Mouse (Mus musculus) MEL (cell line): Measurements from ENCODE around the gene Impdh2.

ENCODE experiments used
- BHLHE40 ChIP-seq: IDR thresholded peaks from 2 replicates; pipeline ENCODE4 v1.6.1; 2012; ENCODE audit warnings: low read depth, mild to moderate bottlenecking, inconsistent platforms, low read length, improper control_type of control experiment, borderline replicate concordance
- CTCF ChIP-seq, 3 experiments: IDR thresholded peaks in 2 of 3; conservative IDR thresholded peaks in 1 of 3; 2 replicates each; pipeline ENCODE4 v1.5.1; 2011 to 2012; ENCODE audit warnings: low read length in 3 of 3, low read depth in 2 of 3, mild to moderate bottlenecking in 2 of 3, improper control_type of control experiment in 1 of 3, inconsistent platforms in 1 of 3, mixed read lengths in 1 of 3, moderate library complexity in 1 of 3; ENCODE audit not compliant: control insufficient read depth in 1 of 3, insufficient read depth in 1 of 3, poor library complexity in 1 of 3, severe bottlenecking in 1 of 3
- MAFK ChIP-seq: IDR thresholded peaks from 2 replicates; pipeline ENCODE4 v1.6.1; 2011; ENCODE audit warnings: low read depth, mild to moderate bottlenecking, low read length, improper control_type of control experiment, borderline replicate concordance
- POLR2A ChIP-seq, 2 experiments: IDR thresholded peaks; 2 replicates each; pipeline ENCODE4 v1.6.1; 2011 to 2012; ENCODE audit warnings: low read length in 2 of 2, mild to moderate bottlenecking in 2 of 2, control low read depth in 1 of 2, improper control_type of control experiment in 1 of 2, low read depth in 1 of 2, moderate library complexity in 1 of 2; ENCODE audit not compliant: control insufficient read depth in 1 of 2, insufficient read depth in 1 of 2, poor library complexity in 1 of 2
- SIN3A ChIP-seq: IDR thresholded peaks from 2 replicates; pipeline ENCODE4 v1.6.1; 2012; ENCODE audit warnings: low read length, improper control_type of control experiment, inconsistent platforms

GRCm38 (mm10) chr9:108572321-108572720 is 12.2 kb downstream of the Impdh2 start:
- TF ChIP-seq POLR2A (IDR thresholded peaks at IDR 0.05; ENCODE audit: control insufficient read depth in 1 of 2, insufficient read depth in 1 of 2, low read depth in 1 of 2, low read length in 2 of 2, poor library complexity in 1 of 2), result no peak
- no peak for TF ChIP-seq BHLHE40
- no peak for TF ChIP-seq CTCF (IDR thresholded peaks at IDR 0.05 in 2 of 3, conservative IDR thresholded peaks at IDR 0.05 in 1 of 3; ENCODE audit: control insufficient read depth in 1 of 3, insufficient read depth in 1 of 3, low read depth in 2 of 3, low read length in 3 of 3, poor library complexity in 1 of 3, severe bottlenecking in 1 of 3)
- TF ChIP-seq MAFK, result no peak
- no peak for TF ChIP-seq SIN3A
